Mouse (Mus musculus): ENCODE measurements around the gene Olfr1239.

DNA sequence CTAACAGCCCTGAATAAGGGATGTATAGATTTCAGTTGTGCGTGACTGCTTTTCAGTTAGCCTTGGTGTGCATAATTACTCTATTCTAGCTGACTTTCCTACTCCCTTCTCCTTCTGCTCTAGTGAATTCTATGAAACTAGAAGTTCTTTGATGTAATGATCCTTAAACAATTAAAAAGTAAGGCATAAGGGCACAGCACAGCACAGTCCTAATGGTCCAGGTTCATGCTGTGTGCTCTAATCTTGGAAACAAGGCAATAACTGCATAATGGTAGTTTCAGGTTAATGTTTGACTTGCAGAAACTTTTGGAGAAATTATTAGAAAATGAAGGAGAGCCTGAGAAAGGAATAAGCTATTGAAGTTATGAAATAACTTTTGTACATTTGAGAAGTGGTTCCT, 5.7 kb downstream of the Olfr1239 start:
- no peak for TF ChIP-seq TCF12 (IDR thresholded peaks at IDR 0.05; ENCODE audit: low read depth, low read length)
- no peak for TF ChIP-seq CTCF (conservative IDR thresholded peaks at IDR 0.05 in 1 of 2, IDR thresholded peaks at IDR 0.05 in 1 of 2; ENCODE audit: low read depth in 2 of 2, low read length in 2 of 2)
- TF ChIP-seq EP300 (IDR thresholded peaks at IDR 0.05; ENCODE audit: low read length) = no peak
- TF ChIP-seq ZNF384 (IDR thresholded peaks at IDR 0.05; ENCODE audit: low read depth, low read length) = no peak
- no peak for TF ChIP-seq POLR2A (IDR thresholded peaks at IDR 0.05; ENCODE audit: low read depth, low read length)
